Mouse (Mus musculus): Measurements from ENCODE around the gene Slc29a4.

- TF ChIP-seq CTCF (conservative IDR thresholded peaks at IDR 0.05; ENCODE audit: low read length) (no peak), NANOG (IDR thresholded peaks at IDR 0.05; ENCODE audit: borderline replicate concordance, low read length) (no peak)
These were observed 14.2 kb upstream of the Slc29a4 start for GRCm38 (mm10) chr5:142678141-142678571.
